Mouse (Mus musculus) testis, adult 2 months (tissue): ENCODE results near the gene Gtf3c5. TPM values are rescaled to one million over a fixed set of nuclear protein-coding genes. Genes with fewer than 3 reads are reported as not detected.

Experiments used
- H3K27ac ChIP-seq: fragments of 200-500 bp; 2 replicates; pipeline ENCODE4 v1.5.1; 2012; ENCODE audit warnings: low read depth, low read length; ENCODE audit not compliant: control insufficient read depth, insufficient read depth
- H3K27me3 ChIP-seq: fragments of 200-500 bp; 2 replicates; pipeline ENCODE4 v1.6.1; 2012; ENCODE audit warnings: mild to moderate bottlenecking, low read length, moderate library complexity; ENCODE audit not compliant: control insufficient read depth, insufficient read depth
- H3K36me3 ChIP-seq: fragments of 200-500 bp; 2 replicates; pipeline ENCODE4 v1.6.1; 2012; ENCODE audit warnings: mild to moderate bottlenecking, low read length; ENCODE audit not compliant: control insufficient read depth, insufficient read depth
- H3K4me1 ChIP-seq: fragments of 200-500 bp; 2 replicates; pipeline ENCODE4 v1.6.1; 2012; ENCODE audit warnings: low read length; ENCODE audit not compliant: control insufficient read depth, insufficient read depth
- H3K4me3 ChIP-seq: fragments of 200-500 bp; 2 replicates; pipeline ENCODE4 v1.5.1; 2012; ENCODE audit warnings: low read depth, mild to moderate bottlenecking, low read length, moderate library complexity, mixed read lengths; ENCODE audit not compliant: control insufficient read depth
- CTCF ChIP-seq: fragments of 200-500 bp; IDR thresholded peaks from 2 replicates; pipeline ENCODE4 v1.5.1; 2012; ENCODE audit warnings: low read depth, mild to moderate bottlenecking, inconsistent platforms, low read length, moderate library complexity; ENCODE audit not compliant: control insufficient read depth, insufficient read depth, insufficient replicate concordance
- POLR2A ChIP-seq: fragments of 200-500 bp; IDR thresholded peaks from 2 replicates; pipeline ENCODE4 v1.6.1; 2012; ENCODE audit warnings: low read depth, mild to moderate bottlenecking, inconsistent platforms, low read length, moderate library complexity; ENCODE audit not compliant: control insufficient read depth
- polyA plus RNA-seq: library from polyadenylated mRNA; depleted of rRNA; stranded (reverse); fragments of >200 nt; gene quantifications from 2 replicates; pipeline ENCODE4 v1.2.3, GENCODE M21; 2012

Gene Gtf3c5
- polyA plus RNA-seq, 1 experiment: 17.3 TPM

- Histone ChIP-seq H3K36me3 (no peaks in the 10 kb centered on the region), H3K4me3 (no peak overlapping the region), H3K27me3 (no peaks in the 10 kb centered on the region), H3K27ac (no peak overlapping the region), H3K4me1 (peaks cover 7% of the 10 kb centered on the region)
- TF ChIP-seq POLR2A: no peak
- no peak for TF ChIP-seq CTCF
Measured at GRCm38 (mm10) chr2:28606601-28607340, 23.2 kb upstream of the Gtf3c5 start.

- TF ChIP-seq POLR2A (no peak), CTCF (no peak)
- H3K36me3 ChIP-seq: no peaks in the 10 kb centered on the region
- H3K27ac ChIP-seq: no peak overlapping the region
Measured at GRCm38 (mm10) chr2:28605789-28606541, 22.4 kb upstream of the Gtf3c5 start.

GRCm38 (mm10) chr2:28603542-28603941 lies 20.0 kb upstream of the Gtf3c5 start:
- Histone ChIP-seq H3K4me1 (peaks cover 5% of the 10 kb centered on the region), H3K4me3 (no peak overlapping the region), H3K36me3 (no peaks in the 10 kb centered on the region), H3K27ac (no peak overlapping the region), H3K27me3 (no peaks in the 10 kb centered on the region)
- TF ChIP-seq CTCF: no peak
- no peak for TF ChIP-seq POLR2A

More at GRCm38 (mm10) chr2:28605789-28606541, 22.4 kb upstream of the Gtf3c5 start:
- Histone ChIP-seq H3K4me3 (no peak overlapping the region), H3K4me1 (peaks cover 5% of the 10 kb centered on the region), H3K27me3 (no peaks in the 10 kb centered on the region)

- Histone ChIP-seq H3K36me3 (no peaks in the 10 kb centered on the region), H3K4me3 (no peak overlapping the region), H3K4me1 (peaks cover 5% of the 10 kb centered on the region), H3K27ac (no peak overlapping the region), H3K27me3 (no peaks in the 10 kb centered on the region)
- no peak for TF ChIP-seq POLR2A
- no peak for TF ChIP-seq CTCF
Measured at GRCm38 (mm10) chr2:28601720-28602590, 18.4 kb upstream of the Gtf3c5 start.

- Histone ChIP-seq H3K4me3 (no peak overlapping the region), H3K27ac (no peak overlapping the region)
- no peak for TF ChIP-seq CTCF
- no peak for TF ChIP-seq POLR2A
Measured at GRCm38 (mm10) chr2:28599569-28599900, 16.0 kb upstream of the Gtf3c5 start.

GRCm38 (mm10) chr2:28598692-28599568 lies 15.4 kb upstream of the Gtf3c5 start:
- TF ChIP-seq POLR2A: no peak
- no peak for TF ChIP-seq CTCF
- H3K4me1 ChIP-seq: peaks cover 5% of the 10 kb centered on the region
- H3K27me3 ChIP-seq: no peaks in the 10 kb centered on the region
- H3K4me3 ChIP-seq: no peak overlapping the region
- H3K36me3 ChIP-seq: no peaks in the 10 kb centered on the region
- H3K27ac ChIP-seq: no peak overlapping the region

More at GRCm38 (mm10) chr2:28599569-28599900, 16.0 kb upstream of the Gtf3c5 start:
- H3K4me1 ChIP-seq: peaks cover 5% of the 10 kb centered on the region
- H3K27me3 ChIP-seq: no peaks in the 10 kb centered on the region
- no peaks in the 10 kb centered on the region for H3K36me3 ChIP-seq
